Mouse (Mus musculus): ENCODE measurements around the gene Actl10. TPM values are rescaled to one million over a fixed set of nuclear protein-coding genes. Genes with fewer than 3 reads are reported as not detected.

Gene Actl10
- polyA plus RNA-seq, 1 experiment = 0.11 TPM

- WGBS = 80% methylated on average over 15 of the region's 15 CpGs
- Histone ChIP-seq H3K4me1 (replicated peaks; ENCODE audit: control insufficient read depth, insufficient read depth, low read length) (no peaks in the 10 kb centered on the region), H3K4me3 (ENCODE audit: control insufficient read depth, insufficient read depth, low read length) (no peak overlapping the region), H3K27me3 (ENCODE audit: control insufficient read depth, insufficient read depth, low read length) (no peaks in the 10 kb centered on the region), H3K27ac (ENCODE audit: control insufficient read depth, insufficient read depth, low read length) (no peak overlapping the region), H3K36me3 (ENCODE audit: control insufficient read depth, insufficient read depth, low read length) (peaks cover 25% of the 10 kb centered on the region)
- TF ChIP-seq POLR2A (IDR thresholded peaks at IDR 0.05; ENCODE audit: control insufficient read depth, extremely low read depth, insufficient read depth, low read length, poor library complexity) (no peak), CTCF (IDR thresholded peaks at IDR 0.05; ENCODE audit: borderline replicate concordance, control insufficient read depth, extremely low read depth, insufficient read depth, low read length, poor library complexity) (no peak)
- DNase-seq = no peak
Measured at GRCm38 (mm10) chr2:154583906-154584872, 32.6 kb downstream of the Actl10 start.

DNA sequence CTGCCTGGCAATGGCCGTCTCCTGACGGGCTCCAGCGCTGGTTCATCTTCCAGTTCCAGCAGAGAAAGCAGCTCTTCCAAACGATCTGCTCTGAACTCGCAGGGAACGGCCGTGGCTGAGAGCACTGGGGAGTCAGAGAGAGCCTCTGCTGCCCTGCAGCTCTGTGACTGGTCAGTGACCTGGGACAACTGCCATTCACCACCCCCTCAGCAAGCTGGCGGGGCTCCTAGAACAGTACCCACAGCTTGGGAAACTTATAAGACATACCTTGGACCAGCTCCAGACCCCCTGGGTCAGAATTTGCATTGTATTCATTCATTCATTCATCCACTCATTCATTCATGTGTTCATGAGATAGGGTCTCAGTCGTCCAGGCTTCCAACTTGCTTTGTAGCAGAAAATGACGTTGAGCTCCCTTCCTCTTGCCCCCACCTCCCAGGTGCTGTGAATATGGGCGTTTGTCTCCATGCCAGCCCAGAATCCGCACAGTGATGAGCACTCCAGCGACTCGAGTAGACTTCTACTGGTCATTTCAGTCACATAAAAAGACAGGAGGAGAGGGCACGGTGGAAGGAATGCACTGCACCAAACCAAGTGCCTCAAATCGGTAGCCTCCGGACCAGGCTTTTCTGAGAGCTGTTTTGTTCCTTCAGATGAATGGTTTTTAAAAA, 33.5 kb downstream of the Actl10 start:
- TF ChIP-seq CTCF (IDR thresholded peaks at IDR 0.05; ENCODE audit: borderline replicate concordance, control insufficient read depth, extremely low read depth, insufficient read depth, low read length, poor library complexity) (no peak), POLR2A (IDR thresholded peaks at IDR 0.05; ENCODE audit: control insufficient read depth, extremely low read depth, insufficient read depth, low read length, poor library complexity) (no peak)
- H3K27me3 ChIP-seq (ENCODE audit: control insufficient read depth, insufficient read depth, low read length) = no peaks in the 10 kb centered on the region
- WGBS = 87% methylated on average over 17 of the region's 17 CpGs
- peaks cover 25% of the 10 kb centered on the region for H3K36me3 ChIP-seq (ENCODE audit: control insufficient read depth, insufficient read depth, low read length)
- H3K4me3 ChIP-seq (ENCODE audit: control insufficient read depth, insufficient read depth, low read length) = no peak overlapping the region
- H3K27ac ChIP-seq (ENCODE audit: control insufficient read depth, insufficient read depth, low read length) = no peak overlapping the region
- H3K4me1 ChIP-seq (replicated peaks; ENCODE audit: control insufficient read depth, insufficient read depth, low read length) = no peaks in the 10 kb centered on the region
- no peak for DNase-seq

DNA sequence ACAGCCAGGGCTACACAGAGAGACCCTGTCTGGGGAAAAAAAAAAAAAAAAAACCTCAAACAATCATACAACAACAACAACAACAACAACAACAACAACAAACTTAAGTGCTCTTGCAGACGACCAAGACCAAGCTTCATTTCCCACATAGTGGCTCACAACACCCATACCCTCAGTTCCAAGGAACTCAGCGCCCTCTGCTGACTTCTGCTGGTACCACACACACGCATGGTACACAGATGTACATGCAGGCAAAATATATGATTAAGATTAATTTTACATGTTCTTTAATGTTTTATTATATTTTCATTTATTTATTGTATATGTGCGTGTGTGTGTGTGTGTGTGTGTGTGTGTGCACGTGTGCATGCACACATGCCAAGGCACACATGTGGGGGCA, 34.8 kb downstream of the Actl10 start:
- DNase-seq = peak; percentile 67
- peaks cover 25% of the 10 kb centered on the region for H3K36me3 ChIP-seq (ENCODE audit: control insufficient read depth, insufficient read depth, low read length)
- 88% methylated on average over 5 of the region's 5 CpGs for WGBS
- no peak overlapping the region for H3K4me3 ChIP-seq (ENCODE audit: control insufficient read depth, insufficient read depth, low read length)
- H3K27me3 ChIP-seq (ENCODE audit: control insufficient read depth, insufficient read depth, low read length) = no peaks in the 10 kb centered on the region
- no peak for TF ChIP-seq CTCF (IDR thresholded peaks at IDR 0.05; ENCODE audit: borderline replicate concordance, control insufficient read depth, extremely low read depth, insufficient read depth, low read length, poor library complexity)
- no peak for TF ChIP-seq POLR2A (IDR thresholded peaks at IDR 0.05; ENCODE audit: control insufficient read depth, extremely low read depth, insufficient read depth, low read length, poor library complexity)
- H3K27ac ChIP-seq (ENCODE audit: control insufficient read depth, insufficient read depth, low read length) = no peak overlapping the region
- H3K4me1 ChIP-seq (replicated peaks; ENCODE audit: control insufficient read depth, insufficient read depth, low read length) = no peaks in the 10 kb centered on the region

DNA sequence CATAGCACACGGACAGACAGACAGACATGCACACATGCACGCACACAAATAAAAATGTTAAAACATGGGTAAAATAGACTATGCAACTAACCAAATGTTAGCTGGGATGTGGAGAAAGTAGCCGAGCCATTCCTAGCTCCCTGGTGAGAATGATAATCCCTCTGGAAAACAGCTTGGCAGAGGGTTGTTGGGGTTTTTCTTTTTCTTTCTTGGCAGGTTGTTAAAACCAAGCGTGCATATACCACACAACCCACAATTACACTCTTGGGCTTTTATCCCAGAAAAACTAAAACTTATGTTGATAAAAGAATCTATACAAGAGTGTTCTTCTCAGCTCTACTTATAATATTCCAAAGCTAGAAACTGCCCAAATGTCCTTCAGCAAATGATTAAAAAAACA, 37.5 kb downstream of the Actl10 start:
- WGBS = 98% methylated on average over 4 of the region's 4 CpGs
- TF ChIP-seq CTCF (IDR thresholded peaks at IDR 0.05; ENCODE audit: borderline replicate concordance, control insufficient read depth, extremely low read depth, insufficient read depth, low read length, poor library complexity) (no peak), POLR2A (IDR thresholded peaks at IDR 0.05; ENCODE audit: control insufficient read depth, extremely low read depth, insufficient read depth, low read length, poor library complexity) (no peak)
- Histone ChIP-seq H3K27me3 (ENCODE audit: control insufficient read depth, insufficient read depth, low read length) (no peaks in the 10 kb centered on the region), H3K36me3 (ENCODE audit: control insufficient read depth, insufficient read depth, low read length) (peaks cover 26% of the 10 kb centered on the region), H3K4me1 (replicated peaks; ENCODE audit: control insufficient read depth, insufficient read depth, low read length) (no peaks in the 10 kb centered on the region), H3K4me3 (ENCODE audit: control insufficient read depth, insufficient read depth, low read length) (no peak overlapping the region), H3K27ac (ENCODE audit: control insufficient read depth, insufficient read depth, low read length) (no peak overlapping the region)
- DNase-seq = no peak

DNA sequence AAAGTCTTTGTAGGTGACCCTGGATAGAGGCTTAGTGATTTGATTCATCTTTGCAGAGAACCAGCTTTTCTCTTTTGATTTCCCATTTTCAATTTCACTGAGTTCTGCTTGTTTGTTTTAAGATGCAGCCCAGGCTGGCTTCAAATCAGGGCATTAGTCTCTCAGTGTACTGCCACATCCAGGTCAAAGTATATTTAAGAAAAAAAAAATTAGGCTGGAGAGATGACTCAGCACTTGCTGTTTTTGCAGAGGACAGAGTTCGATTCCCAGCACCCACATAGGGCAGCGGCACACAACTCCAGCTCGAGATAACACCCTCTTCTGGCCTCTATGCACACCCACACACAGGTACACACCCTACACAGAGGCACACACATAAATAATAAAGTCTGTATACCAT, 39.7 kb downstream of the Actl10 start:
- WGBS = 95% methylated on average over 3 of the region's 3 CpGs

DNA sequence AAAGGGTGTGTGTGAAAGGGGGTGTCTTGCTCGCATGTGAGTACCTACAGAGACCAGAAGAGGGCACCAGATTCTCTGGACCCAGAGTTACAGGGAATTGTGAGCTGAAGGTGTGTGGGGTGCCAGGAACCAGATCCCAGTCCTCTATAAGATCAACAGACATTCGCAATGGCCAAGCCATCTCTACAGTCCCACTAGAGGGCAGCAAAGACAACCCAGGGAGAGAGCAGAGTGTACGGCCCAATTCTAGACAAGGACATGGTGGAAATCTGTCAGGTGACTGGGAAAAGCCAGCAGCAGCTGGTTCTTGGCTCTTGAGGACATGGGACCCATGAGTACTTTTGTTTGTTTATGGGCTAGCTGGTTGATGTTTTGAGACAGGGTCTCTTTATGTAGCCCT, 41.4 kb downstream of the Actl10 start:
- TF ChIP-seq POLR2A (IDR thresholded peaks at IDR 0.05; ENCODE audit: control insufficient read depth, extremely low read depth, insufficient read depth, low read length, poor library complexity) (no peak), CTCF (IDR thresholded peaks at IDR 0.05; ENCODE audit: borderline replicate concordance, control insufficient read depth, extremely low read depth, insufficient read depth, low read length, poor library complexity) (no peak)
- Histone ChIP-seq H3K27me3 (ENCODE audit: control insufficient read depth, insufficient read depth, low read length) (no peaks in the 10 kb centered on the region), H3K27ac (ENCODE audit: control insufficient read depth, insufficient read depth, low read length) (no peak overlapping the region), H3K4me1 (replicated peaks; ENCODE audit: control insufficient read depth, insufficient read depth, low read length) (peaks cover 6% of the 10 kb centered on the region; the same call in 1 of the 2 replicates), H3K4me3 (ENCODE audit: control insufficient read depth, insufficient read depth, low read length) (no peak overlapping the region), H3K36me3 (ENCODE audit: control insufficient read depth, insufficient read depth, low read length) (peaks cover 23% of the 10 kb centered on the region)
- DNase-seq = peak; percentile 66
- 82% methylated on average over 3 of the region's 3 CpGs for WGBS

More for the DNA sequence above, 39.7 kb downstream of the Actl10 start:
- DNase-seq = no peak
- TF ChIP-seq CTCF (IDR thresholded peaks at IDR 0.05; ENCODE audit: borderline replicate concordance, control insufficient read depth, extremely low read depth, insufficient read depth, low read length, poor library complexity) (no peak), POLR2A (IDR thresholded peaks at IDR 0.05; ENCODE audit: control insufficient read depth, extremely low read depth, insufficient read depth, low read length, poor library complexity) (no peak)
- Histone ChIP-seq H3K36me3 (ENCODE audit: control insufficient read depth, insufficient read depth, low read length) (peaks cover 37% of the 10 kb centered on the region), H3K4me3 (ENCODE audit: control insufficient read depth, insufficient read depth, low read length) (no peak overlapping the region), H3K27me3 (ENCODE audit: control insufficient read depth, insufficient read depth, low read length) (no peaks in the 10 kb centered on the region), H3K27ac (ENCODE audit: control insufficient read depth, insufficient read depth, low read length) (no peak overlapping the region), H3K4me1 (replicated peaks; ENCODE audit: control insufficient read depth, insufficient read depth, low read length) (no peaks in the 10 kb centered on the region)
